Mouse (Mus musculus) forebrain, postnatal 0 days (tissue): ENCODE results near the gene Gm128. TPM values are rescaled to one million over a fixed set of nuclear protein-coding genes. Genes with fewer than 3 reads are reported as not detected.

Experiments
- ATAC-seq: fragments of 200-750 bp; cut with Nextera tagmentation; 2 replicates; pipeline ENCODE4 v1.8.0; 2017; ENCODE audit warnings: mild to moderate bottlenecking, moderate library complexity
- DNase-seq: peaks from one replicate; pipeline ENCODE4 v3.0.0-alpha.2; 2015
- H3K27ac ChIP-seq: fragments of 300-500 bp; sonication (generic); 2 replicates; pipeline ENCODE4 v1.5.1; 2014; ENCODE audit warnings: low read depth, mild to moderate bottlenecking, antibody characterized with exemption, low read length, moderate library complexity, mixed read lengths
- H3K27me3 ChIP-seq: fragments of 300-500 bp; sonication (generic); 2 replicates; pipeline ENCODE4 v1.6.1; 2014; ENCODE audit warnings: mild to moderate bottlenecking, low read length, mixed read lengths; ENCODE audit not compliant: insufficient read depth
- H3K36me3 ChIP-seq: fragments of 300-500 bp; sonication (generic); 2 replicates; pipeline ENCODE4 v1.6.1; 2014; ENCODE audit warnings: mild to moderate bottlenecking, moderate library complexity; ENCODE audit not compliant: insufficient read depth
- H3K4me1 ChIP-seq: fragments of 300-500 bp; sonication (generic); 2 replicates; pipeline ENCODE4 v1.6.1; 2014; ENCODE audit warnings: antibody characterized with exemption; ENCODE audit not compliant: insufficient read depth
- H3K4me2 ChIP-seq: fragments of 300-500 bp; sonication (generic); 2 replicates; pipeline ENCODE4 v1.6.1; 2014; ENCODE audit warnings: low read depth, mild to moderate bottlenecking, moderate library complexity
- H3K4me3 ChIP-seq: fragments of 300-500 bp; sonication (generic); 2 replicates; pipeline ENCODE4 v1.5.1; 2014; ENCODE audit warnings: low read depth, low read length, mixed read lengths
- H3K9ac ChIP-seq: fragments of 300-500 bp; sonication (generic); 2 replicates; pipeline ENCODE4 v1.6.1; 2014; ENCODE audit warnings: mild to moderate bottlenecking
- H3K9me3 ChIP-seq: fragments of 300-500 bp; sonication (generic); 2 replicates; pipeline ENCODE4 v1.6.1; 2016; ENCODE audit warnings: low read length
- CTCF ChIP-seq: sonication (generic); IDR thresholded peaks from 2 replicates; pipeline ENCODE4 v1.5.1; 2016; ENCODE audit warnings: antibody characterized with exemption, control low read depth, low read depth
- WGBS: fragments of 180-500 bp; shearing (Covaris S2); extraction: QIAGEN DNeasy Blood & Tissue Kit; methylation state at CpG from one replicate; pipeline ENCODE4 v1.1.7; 2014; 5-methylcytosine and 5-hydroxymethylcytosine counted together
- polyA plus RNA-seq: library from polyadenylated mRNA; unstranded; fragments of >200 nt; fragmentation: Nextera tagmentation; extraction: Ambion mirVana; gene quantifications from 2 replicates; pipeline ENCODE4 v1.2.1, GENCODE M21; 2015
- total RNA-seq: library from RNA; depleted of rRNA; stranded (reverse); fragments of >200 nt; gene quantifications from 2 replicates; pipeline ENCODE4 v1.2.3, GENCODE M21; 2014

Gm128 gene
- total and polyA plus RNA-seq, 2 experiments from 2014 or later: 0.28 to 0.29 TPM

GRCm38 (mm10) chr3:95256931-95257330 lies 15.5 kb upstream of the Gm128 start:
- no peak overlapping the region for H3K9ac ChIP-seq
- ATAC-seq (no peak), DNase-seq (no peak)
- no peak overlapping the region for H3K4me3 ChIP-seq
- no peaks in the 10 kb centered on the region for H3K4me1 ChIP-seq
- no peak for TF ChIP-seq CTCF
- peaks cover 67% of the 10 kb centered on the region for H3K36me3 ChIP-seq
- 84% methylated on average over 5 of the region's 5 CpGs for WGBS
- H3K27ac ChIP-seq: no peak overlapping the region
- no peaks in the 10 kb centered on the region for H3K9me3 ChIP-seq
- no peaks in the 10 kb centered on the region for H3K27me3 ChIP-seq
- no peak overlapping the region for H3K4me2 ChIP-seq

GRCm38 (mm10) chr3:95250783-95251424 lies 9.5 kb upstream of the Gm128 start, which contains the start of gene Bnipl:
Gene Bnipl (minus strand): TSS chr3:95251193.
- Histone ChIP-seq H3K9ac (no peak within 1 kb of the TSS), H3K36me3 (peaks cover 29% of the 10 kb centered on the region), H3K4me2 (no peak within 1 kb of the TSS), H3K4me1 (no peaks in the 10 kb centered on the region), H3K27ac (no peak within 1 kb of the TSS), H3K9me3 (no peaks in the 10 kb centered on the region), H3K4me3 (no peak within 1 kb of the TSS), H3K27me3 (no peaks in the 10 kb centered on the region)
- no peak for ATAC-seq
- WGBS: 58% methylated on average over 7 of the region's 7 CpGs
- no peak for TF ChIP-seq CTCF
- DNase-seq: no peak

GRCm38 (mm10) chr3:95250361-95250760 lies 9.0 kb upstream of the Gm128 start:
- Histone ChIP-seq H3K4me2 (no peak overlapping the region), H3K4me1 (no peaks in the 10 kb centered on the region), H3K9me3 (no peaks in the 10 kb centered on the region), H3K27ac (no peak overlapping the region), H3K36me3 (peaks cover 24% of the 10 kb centered on the region), H3K4me3 (no peak overlapping the region), H3K9ac (no peak overlapping the region), H3K27me3 (no peaks in the 10 kb centered on the region)
- ATAC-seq: no peak
- WGBS: 80% methylated on average over 5 of the region's 5 CpGs
- TF ChIP-seq CTCF: no peak
- no peak for DNase-seq

- 88% methylated on average over 1 of the region's 1 CpGs for WGBS
- H3K36me3 ChIP-seq: peaks cover 10% of the 10 kb centered on the region; the same call in 1 of the 2 replicates
- ATAC-seq: no peak
- H3K4me2 ChIP-seq: no peak overlapping the region
- H3K4me3 ChIP-seq: no peak overlapping the region
- no peaks in the 10 kb centered on the region for H3K9me3 ChIP-seq
- no peaks in the 10 kb centered on the region for H3K27me3 ChIP-seq
- H3K4me1 ChIP-seq: no peaks in the 10 kb centered on the region
- H3K27ac ChIP-seq: no peak overlapping the region
- no peak overlapping the region for H3K9ac ChIP-seq
- DNase-seq: no peak
- TF ChIP-seq CTCF: no peak
Observed at GRCm38 (mm10) chr3:95247660-95248336, 6.4 kb upstream of the Gm128 start.

- H3K9ac ChIP-seq: no peak overlapping the region
- TF ChIP-seq CTCF: no peak
- H3K9me3 ChIP-seq: no peaks in the 10 kb centered on the region
- H3K4me3 ChIP-seq: no peak overlapping the region
- peaks cover 12% of the 10 kb centered on the region for H3K36me3 ChIP-seq
- DNase-seq: no peak
- no peak overlapping the region for H3K4me2 ChIP-seq
- 61% methylated on average over 5 of the region's 5 CpGs for WGBS
- no peaks in the 10 kb centered on the region for H3K4me1 ChIP-seq
- H3K27ac ChIP-seq: no peak overlapping the region
- ATAC-seq: no peak; the same call in 1 of the 2 replicates
- no peaks in the 10 kb centered on the region for H3K27me3 ChIP-seq
Observed at GRCm38 (mm10) chr3:95246465-95247231, 5.2 kb upstream of the Gm128 start.

GRCm38 (mm10) chr3:95243086-95243485 lies 1.7 kb upstream of the Gm128 start:
- ATAC-seq (no peak), DNase-seq (no peak)
- H3K36me3 ChIP-seq: peaks cover 11% of the 10 kb centered on the region
- H3K4me1 ChIP-seq: no peaks in the 10 kb centered on the region
- H3K27me3 ChIP-seq: no peaks in the 10 kb centered on the region
- no peaks in the 10 kb centered on the region for H3K9me3 ChIP-seq
- H3K9ac ChIP-seq: no peak overlapping the region
- H3K4me2 ChIP-seq: no peak overlapping the region
- 81% methylated on average over 2 of the region's 2 CpGs for WGBS
- H3K27ac ChIP-seq: no peak overlapping the region
- no peak overlapping the region for H3K4me3 ChIP-seq
- no peak for TF ChIP-seq CTCF

- DNase-seq: no peak
Observed at GRCm38 (mm10) chr3:95240900-95241299, 498 bp downstream of the Gm128 start.

More at GRCm38 (mm10) chr3:95240900-95241299, 498 bp downstream of the Gm128 start:
- Histone ChIP-seq H3K9ac (no peak overlapping the region), H3K27ac (no peak overlapping the region), H3K27me3 (no peaks in the 10 kb centered on the region), H3K36me3 (peaks cover 20% of the 10 kb centered on the region), H3K4me1 (no peaks in the 10 kb centered on the region), H3K4me2 (no peak overlapping the region), H3K4me3 (no peak overlapping the region), H3K9me3 (no peaks in the 10 kb centered on the region)
- ATAC-seq: 0 out of 2 replicates have a peak, but pooled peaks have one; percentile 14
- no peak for TF ChIP-seq CTCF
- 36% methylated on average over 17 of the region's 17 CpGs for WGBS
